ENCODE assay signal across 17 mouse cellular contexts in genomic region chr1:105041668-105042067, GRCm38 (mm10).
"Had no signal": no experiment of that assay in that cellular context is flagged by ENCODE, and none has a peak within 500 bp of the region (broad histone marks: within the 10 kb centered on the region; RNA-seq: fewer than 3 reads in every experiment).

No protein-coding gene starts in this region.

- H3K9me3 ChIP-seq: limb, embryonic 12.5 days; limb, embryonic 15.5 days; liver, embryonic 13.5 days; neural tube, embryonic 12.5 days; neural tube, embryonic 15.5 days had no signal

- H3K4me3 ChIP-seq: limb, embryonic 12.5 days; limb, embryonic 15.5 days; liver, embryonic 13.5 days; neural tube, embryonic 12.5 days; neural tube, embryonic 15.5 days had no signal

- DNase-seq: kidney, adult 11 months; kidney, postnatal 14 days; kidney, postnatal 4 days; left cerebral cortex, postnatal 4 days; liver, embryonic 13.5 days; lung, adult 2 months; lung, postnatal 14 days; lung, postnatal 4 days; midbrain, embryonic 14.5 days; right cerebral cortex, adult 18-20 months; right cerebral cortex, postnatal 14 days; thymus, postnatal 25 days had no signal

- H3K36me3 ChIP-seq: limb, embryonic 12.5 days; limb, embryonic 15.5 days; liver, embryonic 13.5 days; neural tube, embryonic 12.5 days; neural tube, embryonic 15.5 days had no signal

- H3K4me2 ChIP-seq: limb, embryonic 12.5 days; limb, embryonic 15.5 days; liver, embryonic 13.5 days; midbrain, embryonic 11.5 days; neural tube, embryonic 12.5 days; neural tube, embryonic 15.5 days had no signal

- H3K9ac ChIP-seq: limb, embryonic 12.5 days; limb, embryonic 15.5 days; liver, embryonic 13.5 days; neural tube, embryonic 12.5 days; neural tube, embryonic 15.5 days had no signal

- H3K27ac ChIP-seq: limb, embryonic 12.5 days; limb, embryonic 15.5 days; liver, embryonic 13.5 days; neural tube, embryonic 12.5 days; neural tube, embryonic 15.5 days had no signal

- H3K27me3 ChIP-seq: limb, embryonic 12.5 days; limb, embryonic 15.5 days; liver, embryonic 13.5 days; neural tube, embryonic 12.5 days; neural tube, embryonic 15.5 days had no signal

- H3K4me1 ChIP-seq: limb, embryonic 12.5 days; limb, embryonic 15.5 days; liver, embryonic 13.5 days; neural tube, embryonic 12.5 days; neural tube, embryonic 15.5 days had no signal
